Mouse (Mus musculus): ENCODE results near the gene Triobp.

GRCm38 (mm10) chr15:78990093-78990463, 42.6 kb downstream of the Triobp start:
- TF ChIP-seq POLR2A (IDR thresholded peaks at IDR 0.05; ENCODE audit: borderline replicate concordance, control insufficient read depth, low read depth, low read length): no peak
- TF ChIP-seq CTCF (IDR thresholded peaks at IDR 0.05; ENCODE audit: control insufficient read depth, insufficient read depth, low read length): no peak
